ENCODE assay signal across 18 mouse cellular contexts in the genomic region with DNA sequence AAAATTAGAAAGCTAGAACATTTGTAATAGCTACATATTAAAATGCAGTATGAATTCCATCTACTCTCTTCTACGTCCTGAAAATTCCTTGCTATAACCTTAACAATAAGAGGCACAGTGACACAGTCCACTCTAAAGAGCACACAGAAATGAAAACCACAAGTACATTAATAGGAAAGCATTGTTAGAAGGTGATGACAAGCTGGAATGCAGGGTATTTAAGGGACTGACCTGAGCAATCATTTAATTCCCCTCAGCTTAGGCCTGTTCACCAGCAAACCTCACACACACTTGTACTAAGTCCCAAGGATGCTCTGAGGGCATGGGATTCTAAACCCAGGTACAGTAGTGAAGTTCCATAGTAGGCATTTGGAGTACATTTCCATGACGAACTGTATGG. TPM values are rescaled to one million over a fixed set of nuclear protein-coding genes. Genes with fewer than 3 reads are reported as not detected.
DNase-seq lines count a peak whose midpoint lies in the region; ATAC-seq lines count a peak whose summit lies in the region.
"Had no signal": no experiment of that assay in that cellular context is flagged by ENCODE, and none has a peak within 500 bp of the region (broad histone marks: within the 10 kb centered on the region; RNA-seq: fewer than 3 reads in every experiment).

No protein-coding gene starts in this region.

- no peak overlapping the region for H3K9ac ChIP-seq in heart, embryonic 16.5 days (ENCODE audit: low read length)
- H3K9ac ChIP-seq in liver, embryonic 12.5 days, result 0 out of 2 replicates have a peak overlapping the region, but pooled peaks have one; percentile 25
- no peak overlapping the region for H3K9ac ChIP-seq in forebrain, embryonic 12.5 days
- H3K9ac ChIP-seq: embryonic facial prominence, embryonic 15.5 days; hindbrain, embryonic 14.5 days; limb, embryonic 15.5 days had no signal

- peaks cover 37% of the 10 kb centered on the region for H3K4me1 ChIP-seq in heart, embryonic 16.5 days (ENCODE audit: control insufficient read depth, insufficient read depth, low read length)
- H3K4me1 ChIP-seq in liver, embryonic 12.5 days, result peaks cover 38% of the 10 kb centered on the region
- H3K4me1 ChIP-seq in forebrain, embryonic 12.5 days, result peaks cover 29% of the 10 kb centered on the region

- ATAC-seq in heart, embryonic 16.5 days (replicated peaks; ENCODE audit: extremely low read depth, insufficient read depth, low FRiP score), result no peak
- no peak for ATAC-seq in liver, embryonic 12.5 days
- no peak for ATAC-seq in forebrain, embryonic 12.5 days (ENCODE audit: low FRiP score)
- ATAC-seq: CD4-positive, CD25-positive, alpha-beta regulatory T cell, adult 4 months; lung, postnatal 0 days had no signal

- H3K4me2 ChIP-seq in heart, embryonic 16.5 days (ENCODE audit: low read depth, low read length), result peak overlapping the region; percentile 36; the same call in 1 of the 2 replicates
- peak overlapping the region; percentile 92 for H3K4me2 ChIP-seq in liver, embryonic 12.5 days
- H3K4me2 ChIP-seq in forebrain, embryonic 12.5 days, result no peak overlapping the region
- H3K4me2 ChIP-seq: embryonic facial prominence, embryonic 15.5 days; midbrain, embryonic 11.5 days had no signal

- no peak overlapping the region for H3K27ac ChIP-seq in heart, embryonic 16.5 days (ENCODE audit: low read length)
- H3K27ac ChIP-seq in liver, embryonic 12.5 days, result no peak overlapping the region
- H3K27ac ChIP-seq in forebrain, embryonic 12.5 days, result no peak overlapping the region
- H3K27ac ChIP-seq: embryonic facial prominence, embryonic 15.5 days; hindbrain, embryonic 14.5 days; limb, embryonic 15.5 days; neural tube, embryonic 13.5 days had no signal

- no peaks in the 10 kb centered on the region for H3K9me3 ChIP-seq in heart, embryonic 16.5 days (replicated peaks; ENCODE audit: control insufficient read depth, low read length)
- H3K9me3 ChIP-seq in liver, embryonic 12.5 days (replicated peaks), result no peaks in the 10 kb centered on the region
- H3K9me3 ChIP-seq in forebrain, embryonic 12.5 days, result no peaks in the 10 kb centered on the region
- H3K9me3 ChIP-seq: embryonic facial prominence, embryonic 15.5 days; limb, embryonic 15.5 days; neural tube, embryonic 13.5 days had no signal

- WGBS in heart, embryonic 16.5 days, result 38% methylated on average over 2 of the region's 2 CpGs
- WGBS in liver, embryonic 12.5 days (ENCODE audit: insufficient replicate concordance), result 74% methylated on average over 2 of the region's 2 CpGs
- WGBS in forebrain, embryonic 12.5 days, result 85% methylated on average over 2 of the region's 2 CpGs

- no peak overlapping the region for H3K4me3 ChIP-seq in heart, embryonic 16.5 days (ENCODE audit: low read length)
- no peak overlapping the region for H3K4me3 ChIP-seq in liver, embryonic 12.5 days
- H3K4me3 ChIP-seq in forebrain, embryonic 12.5 days (replicated peaks), result no peak overlapping the region
- H3K4me3 ChIP-seq: embryonic facial prominence, embryonic 15.5 days; neural tube, embryonic 13.5 days had no signal

- H3K27me3 ChIP-seq in heart, embryonic 16.5 days (ENCODE audit: control insufficient read depth, insufficient read depth, low read length), result no peaks in the 10 kb centered on the region
- no peaks in the 10 kb centered on the region for H3K27me3 ChIP-seq in liver, embryonic 12.5 days (replicated peaks)
- no peaks in the 10 kb centered on the region for H3K27me3 ChIP-seq in forebrain, embryonic 12.5 days
- H3K27me3 ChIP-seq: embryonic facial prominence, embryonic 15.5 days; limb, embryonic 15.5 days; neural tube, embryonic 13.5 days had no signal

- no peaks in the 10 kb centered on the region for H3K36me3 ChIP-seq in heart, embryonic 16.5 days (ENCODE audit: control insufficient read depth, insufficient read depth)
- H3K36me3 ChIP-seq in liver, embryonic 12.5 days, result no peaks in the 10 kb centered on the region
- no peaks in the 10 kb centered on the region for H3K36me3 ChIP-seq in forebrain, embryonic 12.5 days (replicated peaks)
- H3K36me3 ChIP-seq: embryonic facial prominence, embryonic 15.5 days; limb, embryonic 15.5 days; neural tube, embryonic 13.5 days had no signal

- no peak for DNase-seq in heart, adult 18-20 months
- DNase-seq in 3134 (ENCODE audit: extremely low read depth, insufficient read length, low spot score) (peak; percentile 44), 3T3-L1 (ENCODE audit: low read depth, low spot score) (peak; percentile 90)
- no peak for DNase-seq in frontal cortex, adult 2 months (ENCODE audit: extremely low spot score in 1 of 2, low spot score in 1 of 2)
- DNase-seq: cerebellum, adult 2 months; cerebellum, postnatal 36 days; gastrocnemius, postnatal 25 days; heart, postnatal 14 days had no signal

RNA-seq across cellular contexts. Expression of a gene that starts 2.6 kb away (rescaled TPM):
- polyA plus RNA-seq in heart, embryonic 16.5 days (2015; fragmentation: Nextera tagmentation; extraction: Ambion mirVana), result 29.8 and 33.0 TPM in 2 replicates
- 1 to 10 TPM; 6.8 to 6.9 TPM for total RNA-seq in heart, adult 18-20 months (2021)
- polyA plus RNA-seq in liver, embryonic 12.5 days (2016; fragmentation: Nextera tagmentation; extraction: Ambion mirVana), result 23.6 and 24.2 TPM in 2 replicates
- polyA plus RNA-seq in frontal cortex, adult 2 months (2012; rRNA removed), result 18.6 and 19.7 TPM in 2 replicates
- polyA plus RNA-seq in forebrain, embryonic 12.5 days (2016; fragmentation: Nextera tagmentation; extraction: Ambion mirVana), result 38.8 and 41.3 TPM in 2 replicates

Comparison
In these comparisons a context has a peak if more than half of its experiments do, and no peak if none do; other contexts are left out.
1. DNase-seq: peak in 3134 (single experiment) and 3T3-L1 (single experiment); none in heart, adult 18-20 months (0 of 2) and frontal cortex, adult 2 months (0 of 2).